Mouse (Mus musculus) CH12.LX (cell line): ENCODE measurements around the gene Ralbp1. TPM values are rescaled to one million over a fixed set of nuclear protein-coding genes. Genes with fewer than 3 reads are reported as not detected.

Experiments used
- DNase-seq: peaks from one replicate; pipeline ENCODE4 v3.0.0-alpha.2; 2013; ENCODE audit errors: extremely low read depth
- H3K27ac ChIP-seq: 2 replicates; pipeline ENCODE4 v1.5.1; 2012; ENCODE audit warnings: low read depth, mild to moderate bottlenecking, control low read depth, moderate library complexity; ENCODE audit not compliant: insufficient read depth
- H3K27me3 ChIP-seq: replicated peaks from 2 replicates; pipeline ENCODE3; 2012; ENCODE audit warnings: inconsistent platforms
- H3K36me3 ChIP-seq, 2 experiments: replicated peaks in 1 of 2; 2 replicates each; pipeline versions ENCODE3 to v1.6.1; 2012; ENCODE audit warnings: inconsistent platforms in 1 of 2, low read length in 1 of 2, mild to moderate bottlenecking in 1 of 2, mixed read lengths in 1 of 2, moderate library complexity in 1 of 2; ENCODE audit not compliant: control insufficient read depth in 1 of 2, insufficient read depth in 1 of 2
- H3K4me1 ChIP-seq, 2 experiments: 2 replicates each; pipeline ENCODE4 v1.6.1; 2012; ENCODE audit warnings: inconsistent platforms in 1 of 2, moderate library complexity in 1 of 2; ENCODE audit not compliant: insufficient read depth in 2 of 2, control insufficient read depth in 1 of 2
- H3K4me2 ChIP-seq: 2 replicates; pipeline ENCODE4 v1.6.1; 2012; ENCODE audit warnings: low read depth, mild to moderate bottlenecking, control low read depth; ENCODE audit not compliant: poor library complexity, insufficient read depth, severe bottlenecking
- H3K4me3 ChIP-seq, 3 experiments: fragments of 150-350 bp in 1 of 3; sonication (generic) in 1 of 3; replicated peaks in 1 of 3; 2 replicates each; pipeline versions ENCODE3 to v1.5.1; 2011 to 2012; ENCODE audit warnings: low read depth in 2 of 3, low read length in 2 of 3, mild to moderate bottlenecking in 2 of 3, moderate library complexity in 2 of 3, control low read depth in 1 of 3, improper control_type of control experiment in 1 of 3, inconsistent platforms in 1 of 3, mixed read lengths in 1 of 3; ENCODE audit not compliant: poor library complexity in 1 of 3
- H3K79me2 ChIP-seq: replicated peaks from 2 replicates; pipeline ENCODE4 v1.6.1; 2012; ENCODE audit warnings: mild to moderate bottlenecking, moderate library complexity; ENCODE audit not compliant: control insufficient read depth, poor library complexity, insufficient read depth, severe bottlenecking; ENCODE audit errors: extremely low read depth
- H3K9ac ChIP-seq: 2 replicates; pipeline ENCODE4 v1.6.1; 2012; ENCODE audit warnings: low read depth, mild to moderate bottlenecking, control low read depth, moderate library complexity; ENCODE audit not compliant: insufficient read depth
- H3K9me3 ChIP-seq: replicated peaks from 2 replicates; pipeline ENCODE3; 2012; ENCODE audit warnings: low read length, inconsistent platforms, mixed read lengths
- BHLHE40 ChIP-seq: IDR thresholded peaks from 2 replicates; pipeline ENCODE4 v1.6.1; 2011; ENCODE audit warnings: mild to moderate bottlenecking, low read depth, low read length, improper control_type of control experiment
- CHD2 ChIP-seq: IDR thresholded peaks from 2 replicates; pipeline ENCODE4 v1.6.1; 2011; ENCODE audit warnings: low read length, improper control_type of control experiment
- E2F4 ChIP-seq: IDR thresholded peaks from 2 replicates; pipeline ENCODE4 v1.6.1; 2011; ENCODE audit warnings: low read depth, low read length, improper control_type of control experiment; ENCODE audit not compliant: insufficient replicate concordance
- ELF1 ChIP-seq: IDR thresholded peaks from 2 replicates; pipeline ENCODE4 v1.6.1; 2014; ENCODE audit warnings: low read depth, mild to moderate bottlenecking, inconsistent platforms, low read length, improper control_type of control experiment
- EP300 ChIP-seq: IDR thresholded peaks from 2 replicates; pipeline ENCODE4 v1.6.1; 2011; ENCODE audit warnings: low read length, improper control_type of control experiment
- ETS1 ChIP-seq: conservative IDR thresholded peaks from 2 replicates; pipeline ENCODE4 v1.6.1; 2012; ENCODE audit warnings: low read depth, mild to moderate bottlenecking, inconsistent platforms, low read length, improper control_type of control experiment, moderate library complexity
- GABPA ChIP-seq: IDR thresholded peaks from 2 replicates; pipeline ENCODE4 v1.6.1; 2012; ENCODE audit warnings: low read depth, low read length, improper control_type of control experiment, inconsistent platforms; ENCODE audit not compliant: insufficient replicate concordance
- JUN ChIP-seq: IDR thresholded peaks from 2 replicates; pipeline ENCODE4 v1.6.1; 2011; ENCODE audit warnings: low read depth, mild to moderate bottlenecking, low read length, improper control_type of control experiment, moderate library complexity; ENCODE audit not compliant: insufficient read depth
- JUND ChIP-seq: conservative IDR thresholded peaks from 2 replicates; pipeline ENCODE4 v1.6.1; 2011; ENCODE audit warnings: low read depth, low read length, improper control_type of control experiment
- MAX ChIP-seq: IDR thresholded peaks from 2 replicates; pipeline ENCODE4 v1.6.1; 2011; ENCODE audit warnings: low read length, improper control_type of control experiment
- MAZ ChIP-seq: IDR thresholded peaks from 2 replicates; pipeline ENCODE4 v1.6.1; 2012; ENCODE audit warnings: low read depth, mild to moderate bottlenecking, inconsistent platforms, low read length, improper control_type of control experiment, moderate library complexity
- MEF2A ChIP-seq: IDR thresholded peaks from 2 replicates; pipeline ENCODE4 v1.6.1; 2014; ENCODE audit warnings: low read depth, mild to moderate bottlenecking, inconsistent platforms, low read length, improper control_type of control experiment, borderline replicate concordance
- MYC ChIP-seq: IDR thresholded peaks from 2 replicates; pipeline ENCODE4 v1.6.1; 2011; ENCODE audit warnings: low read depth, mild to moderate bottlenecking, improper control_type of control experiment, low read length
- NELFE ChIP-seq: IDR thresholded peaks from 2 replicates; pipeline ENCODE4 v1.6.1; 2011; ENCODE audit warnings: low read depth, low read length, improper control_type of control experiment
- NRF1 ChIP-seq: IDR thresholded peaks from 2 replicates; pipeline ENCODE4 v1.6.1; 2014; ENCODE audit warnings: low read depth, mild to moderate bottlenecking, inconsistent platforms, low read length, improper control_type of control experiment, moderate library complexity
- PAX5 ChIP-seq: IDR thresholded peaks from 2 replicates; pipeline ENCODE4 v1.6.1; 2012; ENCODE audit warnings: low read length, inconsistent platforms, mixed read lengths
- POLR2A ChIP-seq: IDR thresholded peaks from 2 replicates; pipeline ENCODE4 v1.6.1; 2011; ENCODE audit warnings: low read depth, mild to moderate bottlenecking, improper control_type of control experiment, low read length
- POLR2AphosphoS2 ChIP-seq: IDR thresholded peaks from 2 replicates; pipeline ENCODE4 v1.6.1; 2011; ENCODE audit warnings: low read depth, low read length, improper control_type of control experiment
- RAD21 ChIP-seq: IDR thresholded peaks from 2 replicates; pipeline ENCODE4 v1.6.1; 2011; ENCODE audit warnings: low read depth, mild to moderate bottlenecking, low read length, improper control_type of control experiment, moderate library complexity
- SMC3 ChIP-seq: IDR thresholded peaks from 2 replicates; pipeline ENCODE4 v1.6.1; 2011; ENCODE audit warnings: low read depth, low read length, improper control_type of control experiment
- TCF12 ChIP-seq: IDR thresholded peaks from 2 replicates; pipeline ENCODE4 v1.6.1; 2014; ENCODE audit warnings: low read depth, mild to moderate bottlenecking, inconsistent platforms, low read length, improper control_type of control experiment
- UBTF ChIP-seq: IDR thresholded peaks from 2 replicates; pipeline ENCODE4 v1.6.1; 2012; ENCODE audit warnings: low read depth, mild to moderate bottlenecking, inconsistent platforms, low read length, improper control_type of control experiment, moderate library complexity
- USF1 ChIP-seq: IDR thresholded peaks from 2 replicates; pipeline ENCODE4 v1.6.1; 2014; ENCODE audit warnings: low read depth, mild to moderate bottlenecking, inconsistent platforms, low read length, improper control_type of control experiment
- USF2 ChIP-seq: conservative IDR thresholded peaks from 2 replicates; pipeline ENCODE4 v1.6.1; 2011; ENCODE audit warnings: low read depth, low read length, improper control_type of control experiment
- ZC3H11A ChIP-seq: IDR thresholded peaks from 2 replicates; pipeline ENCODE4 v1.6.1; 2012; ENCODE audit warnings: low read depth, mild to moderate bottlenecking, inconsistent platforms, low read length, improper control_type of control experiment
- ZMIZ1 ChIP-seq: IDR thresholded peaks from 2 replicates; pipeline ENCODE4 v1.6.1; 2012; ENCODE audit warnings: low read depth, mild to moderate bottlenecking, inconsistent platforms, low read length, improper control_type of control experiment
- dilution Hi-C: fragments of 300-500 bp; cut with MboI; formaldehyde crosslinking; loops from 2 replicates; pipeline ENCODE4 v1.14.3; 2020; ENCODE audit warnings: low sequenced_read_pairs; ENCODE audit not compliant: extremely low pct_unique_long_range_greater_than_20kb, extremely low pct_ligation_motif_present
- in situ Hi-C: fragments of 300-500 bp; cut with MboI; formaldehyde crosslinking; loops from 3 replicates; pipeline ENCODE4 v1.14.3; 2019; ENCODE audit warnings: low sequenced_read_pairs, low pct_ligation_motif_present, low pct_unique_long_range_greater_than_20kb, mixed read lengths
- polyA plus RNA-seq: library from polyadenylated mRNA; unstranded; fragments of >175 nt; gene quantifications from 2 replicates; pipeline ENCODE4 v1.2.1, GENCODE M21; 2012; ENCODE audit warnings: low read depth; ENCODE audit not compliant: insufficient read length
- total RNA-seq, 2 experiments: library from RNA; depleted of rRNA; stranded (reverse); fragments of 300-350 nt in 1 of 2; fragments of >200 nt in 1 of 2; gene quantifications; 2 replicates each; pipeline ENCODE4 v1.2.3; 2012 to 2014

The Ralbp1 gene
- total and polyA plus RNA-seq, 3 experiments = 25.3 to 27.2 (median 26.5) TPM

DNA sequence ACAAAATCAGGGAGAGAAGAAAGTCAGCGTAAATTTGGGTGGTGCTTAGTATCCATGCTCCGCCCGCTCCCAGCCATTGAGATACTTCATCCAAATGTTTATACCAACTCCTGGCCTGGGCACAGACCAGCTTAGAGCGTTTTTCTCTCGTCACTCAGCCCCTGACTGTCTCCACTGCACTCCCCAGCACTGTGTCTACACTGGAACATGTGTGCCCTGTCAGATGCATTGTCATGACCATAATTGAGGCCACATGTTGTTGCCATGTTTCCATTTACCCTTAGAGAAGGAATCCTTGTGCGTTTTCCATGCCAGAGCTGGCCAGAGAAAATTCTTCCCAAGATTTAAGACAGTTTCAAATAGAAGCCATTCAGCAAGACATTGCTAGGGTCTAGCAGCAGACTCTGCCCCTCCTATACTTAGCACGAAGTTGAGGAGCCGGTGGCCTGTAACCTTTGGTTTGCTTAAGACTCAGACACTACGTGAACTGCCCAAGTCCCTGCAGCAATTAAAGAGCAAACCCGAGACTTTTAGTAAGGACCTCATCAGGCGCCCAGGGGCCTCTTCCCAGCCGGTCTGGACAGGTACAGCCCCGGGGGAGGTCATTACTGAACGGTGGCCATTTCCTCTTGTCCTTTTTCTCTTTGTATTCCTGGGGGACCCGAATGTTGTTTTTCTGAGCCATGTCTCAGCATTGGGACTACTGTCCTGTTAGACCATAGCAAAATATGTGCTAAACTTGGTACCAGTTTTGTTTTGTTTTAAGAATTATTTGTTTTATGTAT lies 25.9 kb upstream of the Ralbp1 start:
- H3K27me3 ChIP-seq = no peaks in the 10 kb centered on the region

DNA sequence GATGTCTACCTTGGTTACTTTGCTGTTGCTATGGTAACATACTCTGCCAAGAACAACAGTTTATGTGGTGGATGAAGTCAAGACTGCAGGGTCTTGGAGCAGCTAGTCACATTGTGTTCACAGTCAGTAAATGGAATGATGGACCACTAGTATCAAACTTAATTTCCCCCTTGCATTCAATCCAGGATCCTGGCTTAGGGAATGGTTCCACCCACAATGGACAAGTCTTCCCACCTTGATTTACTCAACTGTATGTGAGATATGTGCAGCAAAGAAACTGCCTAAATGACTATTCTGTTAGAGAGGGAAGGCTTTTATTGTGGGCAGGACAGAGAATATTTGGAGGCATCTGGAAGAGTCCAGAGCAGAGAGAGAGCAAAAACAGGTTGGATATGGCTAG lies 22.7 kb upstream of the Ralbp1 start:
- Histone ChIP-seq H3K27ac (no peak overlapping the region), H3K9me3 (peaks cover 5% of the 10 kb centered on the region)
- in situ Hi-C loops = no loop called here

More for the DNA sequence above, 25.9 kb upstream of the Ralbp1 start:
- H3K9me3 ChIP-seq = no peaks in the 10 kb centered on the region
- no peak overlapping the region for H3K4me2 ChIP-seq
- dilution Hi-C loops = no loop called here
- DNase-seq = no peak
- TF ChIP-seq NRF1 (no peak), NELFE (no peak), BHLHE40 (no peak), ZC3H11A (no peak), TCF12 (no peak), CHD2 (no peak), POLR2AphosphoS2 (no peak), MYC (no peak), USF1 (no peak), USF2 (no peak), JUN (no peak), RAD21 (no peak), PAX5 (no peak), ELF1 (no peak), JUND (no peak), EP300 (no peak), MAX (no peak), MEF2A (no peak)
- H3K4me3 ChIP-seq = no peak overlapping the region
- H3K79me2 ChIP-seq = no peaks in the 10 kb centered on the region
- H3K9ac ChIP-seq = no peak overlapping the region
- H3K4me1 ChIP-seq = peaks cover 4 to 17% of the 10 kb centered on the region in 2 experiments; a peak in 2 of 4 replicates
- no peak overlapping the region for H3K27ac ChIP-seq
- H3K36me3 ChIP-seq = no peaks in the 10 kb centered on the region
- in situ Hi-C loops = no loop called here

More for the DNA sequence above, 22.7 kb upstream of the Ralbp1 start:
- DNase-seq = no peak
- Histone ChIP-seq H3K4me3 (no peak overlapping the region), H3K79me2 (no peaks in the 10 kb centered on the region), H3K4me2 (no peak overlapping the region), H3K4me1 (peaks cover 0 to 6% of the 10 kb centered on the region in 2 experiments; a peak in 1 of 4 replicates), H3K36me3 (no peaks in the 10 kb centered on the region), H3K9ac (no peak overlapping the region), H3K27me3 (no peaks in the 10 kb centered on the region)
- TF ChIP-seq BHLHE40 (no peak), E2F4 (no peak), TCF12 (no peak), EP300 (no peak), MEF2A (no peak), SMC3 (no peak), CHD2 (no peak), JUND (no peak), MYC (no peak), POLR2AphosphoS2 (no peak), MAX (no peak), UBTF (no peak), GABPA (no peak), POLR2A (no peak), MAZ (no peak), USF2 (no peak), ZMIZ1 (no peak), ETS1 (no peak)
- dilution Hi-C loops = no loop called here
